Comparison of ENCODE assay signal across 8 mouse cellular contexts in genomic region chr2:161177355-161178021, GRCm38 (mm10).
DNase-seq lines count a peak whose midpoint lies in the region; ATAC-seq and TF ChIP-seq lines count a peak whose summit lies in the region.

No protein-coding gene starts in this region.

- peak overlapping the region; percentile 63 for H3K9ac ChIP-seq in hindbrain, embryonic 13.5 days
- H3K9ac ChIP-seq in lung, embryonic 16.5 days (ENCODE audit: low read length), result peak overlapping the region; percentile 57

- TF ChIP-seq CTCF in Patski (IDR thresholded peaks at IDR 0.05), result peak; percentile 69

- H3K27me3 ChIP-seq in Patski, result peaks cover 4% of the 10 kb centered on the region
- H3K27me3 ChIP-seq in hindbrain, embryonic 13.5 days, result no peaks in the 10 kb centered on the region
- H3K27me3 ChIP-seq in lung, embryonic 16.5 days (ENCODE audit: control insufficient read depth, insufficient read depth, low read depth, low read length), result no peaks in the 10 kb centered on the region

- H3K4me1 ChIP-seq in hindbrain, embryonic 13.5 days (replicated peaks), result no peaks in the 10 kb centered on the region; the same call in 1 of the 2 replicates
- no peaks in the 10 kb centered on the region for H3K4me1 ChIP-seq in lung, embryonic 16.5 days (replicated peaks; ENCODE audit: control insufficient read depth, insufficient read depth, low read length)

- H3K27ac ChIP-seq in hindbrain, embryonic 13.5 days, result peak overlapping the region; percentile 78
- H3K27ac ChIP-seq in lung, embryonic 16.5 days (ENCODE audit: low read length), result peak overlapping the region; percentile 73

- H3K4me2 ChIP-seq in hindbrain, embryonic 13.5 days, result peak overlapping the region; percentile 57
- H3K4me2 ChIP-seq in lung, embryonic 16.5 days (ENCODE audit: low read depth, low read length), result peak overlapping the region; percentile 61

- peak; percentile 10 for DNase-seq in Patski (ENCODE audit: low read depth, low spot score)
- DNase-seq in cerebellum, postnatal 14 days, result peak; percentile 82
- peak; percentile 75 to 90 for DNase-seq in frontal cortex, postnatal 36 days (ENCODE audit: low spot score in 2 of 2)
- peak; percentile 75 to 81 for DNase-seq in layer of hippocampus, postnatal 10 days (ENCODE audit: low spot score in 2 of 2)
- peak; percentile 72 for DNase-seq in ovary, postnatal 36 days (ENCODE audit: low spot score)
- DNase-seq in urinary bladder, adult 18-20 months (ENCODE audit: low spot score in 2 of 2), result peak; percentile 58 to 66

- POLR2A ChIA-PET in Patski (lab: Charles Lee), result no interaction called here

- H3K4me3 ChIP-seq in hindbrain, embryonic 13.5 days, result peak overlapping the region; percentile 48
- peak overlapping the region; percentile 55 for H3K4me3 ChIP-seq in lung, embryonic 16.5 days (ENCODE audit: low read length)

- CTCF ChIA-PET in Patski (lab: Charles Lee), result interaction anchor here (1.1 kb wide), 1 partner anchor 10 kb away, joined by 4 read pairs; no protein-coding TSS in a partner anchor

- ATAC-seq in Patski, result peak; percentile 95
- peak; percentile 86 for ATAC-seq in hindbrain, embryonic 13.5 days (ENCODE audit: low FRiP score)
- ATAC-seq in lung, embryonic 16.5 days (ENCODE audit: low read depth), result peak; percentile 90

- no peaks in the 10 kb centered on the region for H3K9me3 ChIP-seq in hindbrain, embryonic 13.5 days
- 0 out of 2 replicates have a peak, but pooled peaks cover 2% of the 10 kb centered on the region for H3K9me3 ChIP-seq in lung, embryonic 16.5 days (ENCODE audit: control insufficient read depth, low read length)

- in situ Hi-C loops in Patski (cut with MboI; ENCODE audit: low pct_unique_long_range_greater_than_20kb), result loop anchor here (5.0 kb wide), 1 partner anchor 65 kb away; no protein-coding TSS in a partner anchor

- no peaks in the 10 kb centered on the region for H3K36me3 ChIP-seq in hindbrain, embryonic 13.5 days
- no peaks in the 10 kb centered on the region for H3K36me3 ChIP-seq in lung, embryonic 16.5 days (ENCODE audit: control insufficient read depth, insufficient read depth, low read length)

- 3% methylated on average over 20 of the region's 20 CpGs for WGBS in hindbrain, embryonic 13.5 days
- 2% methylated on average over 20 of the region's 20 CpGs for WGBS in lung, embryonic 16.5 days

Comparison
In these comparisons a context has a peak if more than half of its experiments do, and no peak if none do; other contexts are left out.
1. Peak in every context shown above with its lines: DNase-seq, ATAC-seq, H3K4me3 ChIP-seq and H3K27ac ChIP-seq.
2. DNase-seq: peak in every context shown above with its lines; median percentile 82 in frontal cortex, postnatal 36 days; 82 in cerebellum, postnatal 14 days; 78 in layer of hippocampus, postnatal 10 days; 72 in ovary, postnatal 36 days; 62 in urinary bladder, adult 18-20 months; 10 in Patski.